Mouse (Mus musculus) embryonic facial prominence, embryonic 15.5 days (tissue): ENCODE measurements around the gene Cabcoco1. TPM values are rescaled to one million over a fixed set of nuclear protein-coding genes. Genes with fewer than 3 reads are reported as not detected.
A peak's percentile ranks its signal among the peaks of the same experiment; 100 is the strongest.

ENCODE experiments used
- ATAC-seq: fragments of 200-750 bp; cut with Nextera tagmentation; 2 replicates; pipeline ENCODE4 v1.8.0; 2017; ENCODE audit warnings: low read depth, moderate TSS enrichment; ENCODE audit not compliant: insufficient number of reproducible peaks, low FRiP score, low TSS enrichment
- H3K27ac ChIP-seq: fragments of 300-500 bp; sonication (generic); replicated peaks from 2 replicates; pipeline ENCODE4 v1.5.1; 2015; ENCODE audit warnings: mild to moderate bottlenecking, inconsistent platforms
- H3K27me3 ChIP-seq: fragments of 300-500 bp; sonication (generic); 2 replicates; pipeline ENCODE4 v1.6.1; 2015; ENCODE audit warnings: inconsistent platforms
- H3K36me3 ChIP-seq: fragments of 300-500 bp; sonication (generic); 2 replicates; pipeline ENCODE4 v1.6.1; 2015; ENCODE audit warnings: mild to moderate bottlenecking, inconsistent platforms
- H3K4me1 ChIP-seq: fragments of 300-500 bp; sonication (generic); 2 replicates; pipeline ENCODE4 v1.6.1; 2015; ENCODE audit warnings: inconsistent platforms
- H3K4me2 ChIP-seq: fragments of 300-500 bp; sonication (generic); replicated peaks from 2 replicates; pipeline ENCODE4 v1.6.1; 2015; ENCODE audit warnings: mild to moderate bottlenecking, inconsistent platforms
- H3K4me3 ChIP-seq: fragments of 300-500 bp; sonication (generic); replicated peaks from 2 replicates; pipeline ENCODE4 v1.5.1; 2015; ENCODE audit warnings: mild to moderate bottlenecking, inconsistent platforms
- H3K9ac ChIP-seq: fragments of 300-500 bp; sonication (generic); 2 replicates; pipeline ENCODE4 v1.6.1; 2015; ENCODE audit warnings: inconsistent platforms
- H3K9me3 ChIP-seq: fragments of 300-500 bp; sonication (generic); replicated peaks from 2 replicates; pipeline ENCODE4 v1.6.1; 2016; ENCODE audit warnings: inconsistent platforms
- WGBS: fragments of 180-500 bp; shearing (Covaris S2); methylation state at CpG from one replicate; pipeline ENCODE4 v1.1.7; 2015; 5-methylcytosine and 5-hydroxymethylcytosine counted together
- polyA plus RNA-seq: library from polyadenylated mRNA; unstranded; fragments of >200 nt; fragmentation: Nextera tagmentation; extraction: Ambion mirVana; gene quantifications from 2 replicates; pipeline ENCODE4 v1.2.1, GENCODE M21; 2015

Gene Cabcoco1
- polyA plus RNA-seq, 1 experiment from 2014 or later: 11.2 TPM

- 82% methylated on average over 6 of the region's 6 CpGs for WGBS
- ATAC-seq: no peak
Measured at GRCm38 (mm10) chr10:68431346-68431745, 110.3 kb downstream of the Cabcoco1 start.

GRCm38 (mm10) chr10:68430929-68431328, 110.8 kb downstream of the Cabcoco1 start:
- Histone ChIP-seq H3K4me3 (no peak overlapping the region), H3K27me3 (no peaks in the 10 kb centered on the region), H3K4me2 (no peak overlapping the region), H3K27ac (no peak overlapping the region), H3K9ac (no peak overlapping the region), H3K9me3 (no peaks in the 10 kb centered on the region), H3K36me3 (no peaks in the 10 kb centered on the region), H3K4me1 (peaks cover 16% of the 10 kb centered on the region; the same call in 1 of the 2 replicates)
- ATAC-seq: no peak
- WGBS: 87% methylated on average over 13 of the region's 13 CpGs

More at GRCm38 (mm10) chr10:68431346-68431745, 110.3 kb downstream of the Cabcoco1 start:
- Histone ChIP-seq H3K36me3 (no peaks in the 10 kb centered on the region), H3K9ac (no peak overlapping the region), H3K4me2 (no peak overlapping the region), H3K27me3 (no peaks in the 10 kb centered on the region), H3K27ac (no peak overlapping the region), H3K4me1 (peaks cover 16% of the 10 kb centered on the region; the same call in 1 of the 2 replicates), H3K4me3 (no peak overlapping the region), H3K9me3 (no peaks in the 10 kb centered on the region)

DNA sequence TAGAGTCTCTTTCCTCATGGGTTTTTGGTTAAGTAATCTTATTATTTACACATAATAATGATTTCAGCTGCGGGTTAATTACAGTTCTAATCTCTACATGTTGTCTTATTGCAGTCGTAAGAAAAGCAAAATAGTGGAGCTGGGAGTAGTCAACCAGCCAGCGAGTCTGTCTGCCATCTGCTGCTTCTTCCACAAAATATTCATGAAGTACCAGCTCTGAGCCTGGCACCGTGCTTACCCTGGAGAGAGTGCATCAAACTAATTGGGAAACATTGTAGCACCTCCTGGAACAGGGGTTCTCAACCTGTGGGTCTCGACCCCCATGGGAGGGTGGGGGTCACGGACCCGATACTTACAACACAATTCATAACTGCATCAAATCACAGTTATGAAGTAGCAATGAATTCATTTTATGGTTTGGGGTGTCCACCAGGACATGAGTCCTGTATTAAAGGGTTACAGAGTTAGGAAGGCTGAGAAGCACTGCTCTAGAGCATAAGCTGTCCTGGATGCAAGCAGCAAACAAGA, 121.2 kb downstream of the Cabcoco1 start:
- H3K4me3 ChIP-seq: no peak overlapping the region
- no peak overlapping the region for H3K9ac ChIP-seq
- H3K4me2 ChIP-seq: no peak overlapping the region
- no peaks in the 10 kb centered on the region for H3K9me3 ChIP-seq
- H3K27ac ChIP-seq: no peak overlapping the region
- H3K27me3 ChIP-seq: no peaks in the 10 kb centered on the region
- no peaks in the 10 kb centered on the region for H3K4me1 ChIP-seq
- ATAC-seq: no peak
- no peaks in the 10 kb centered on the region for H3K36me3 ChIP-seq
- 73% methylated on average over 7 of the region's 7 CpGs for WGBS

GRCm38 (mm10) chr10:68419893-68420292, 121.8 kb downstream of the Cabcoco1 start:
- H3K4me2 ChIP-seq: no peak overlapping the region
- H3K9ac ChIP-seq: no peak overlapping the region
- H3K4me3 ChIP-seq: no peak overlapping the region
- whole genome bisulfite sequencing: 65% methylated on average over 2 of the region's 2 CpGs
- no peaks in the 10 kb centered on the region for H3K9me3 ChIP-seq
- no peaks in the 10 kb centered on the region for H3K27me3 ChIP-seq
- no peak for ATAC-seq
- H3K27ac ChIP-seq: no peak overlapping the region
- H3K4me1 ChIP-seq: no peaks in the 10 kb centered on the region
- H3K36me3 ChIP-seq: no peaks in the 10 kb centered on the region

DNA sequence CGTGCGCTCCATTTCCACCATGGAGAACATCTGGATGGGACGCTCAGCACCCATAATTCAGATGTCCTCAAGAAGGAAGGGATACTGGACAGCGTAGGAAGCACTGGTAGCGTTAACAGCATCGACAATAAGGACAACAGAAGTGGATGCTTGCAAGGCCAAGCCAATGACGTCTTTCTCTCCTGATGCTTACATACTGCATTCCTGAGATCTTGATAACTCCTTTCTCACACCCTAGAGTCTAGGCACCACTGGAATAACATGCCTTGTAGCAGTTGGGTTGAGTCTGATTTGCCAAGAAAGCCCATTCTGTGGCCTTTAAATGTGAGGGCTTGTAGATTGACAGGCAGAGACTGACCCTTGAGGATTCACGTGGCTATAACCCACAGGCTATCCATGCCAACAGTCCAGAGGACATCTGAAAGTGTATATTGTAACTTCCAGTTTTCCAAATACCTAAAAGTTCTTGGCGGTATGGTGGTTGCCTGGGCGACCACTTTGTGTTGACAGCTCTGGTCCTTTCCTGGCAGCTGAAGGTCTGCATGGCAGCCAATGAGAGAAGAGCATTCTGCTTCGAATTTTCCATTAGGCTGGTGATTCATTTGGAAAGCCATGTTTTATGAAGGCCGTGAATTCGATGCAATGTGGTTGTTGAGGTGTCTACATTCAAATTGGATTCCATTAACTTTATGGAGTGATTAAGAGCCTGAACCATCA, 124.5 kb downstream of the Cabcoco1 start:
- H3K36me3 ChIP-seq: no peaks in the 10 kb centered on the region
- H3K9ac ChIP-seq: no peak overlapping the region
- no peak overlapping the region for H3K4me2 ChIP-seq
- H3K4me3 ChIP-seq: no peak overlapping the region
- 87% methylated on average over 13 of the region's 13 CpGs for WGBS
- H3K9me3 ChIP-seq: no peaks in the 10 kb centered on the region
- H3K27ac ChIP-seq: no peak overlapping the region
- H3K4me1 ChIP-seq: no peaks in the 10 kb centered on the region
- H3K27me3 ChIP-seq: no peaks in the 10 kb centered on the region
- no peak for ATAC-seq

DNA sequence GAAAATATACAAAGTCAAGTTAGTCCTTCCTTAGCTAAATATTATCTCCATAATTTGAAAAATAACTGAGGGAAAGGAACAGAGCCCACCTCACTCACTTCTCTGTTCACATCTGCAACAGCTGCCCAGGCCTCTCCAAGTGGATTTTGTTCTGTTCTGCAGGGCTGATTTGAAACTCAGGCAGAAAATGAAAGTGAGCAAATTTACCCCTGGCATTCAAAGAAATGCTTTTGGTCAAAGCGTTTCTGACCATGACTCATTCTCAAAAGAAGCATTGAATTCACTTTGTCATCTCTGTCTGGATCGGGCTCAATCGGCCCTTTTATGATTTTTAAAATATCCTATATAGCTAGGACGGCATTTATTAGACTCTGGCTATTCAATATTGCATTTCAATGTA, 135.8 kb downstream of the Cabcoco1 start:
- H3K4me3 ChIP-seq: no peak overlapping the region
- H3K4me2 ChIP-seq: no peak overlapping the region
- 64% methylated on average over 4 of the region's 4 CpGs for WGBS

DNA sequence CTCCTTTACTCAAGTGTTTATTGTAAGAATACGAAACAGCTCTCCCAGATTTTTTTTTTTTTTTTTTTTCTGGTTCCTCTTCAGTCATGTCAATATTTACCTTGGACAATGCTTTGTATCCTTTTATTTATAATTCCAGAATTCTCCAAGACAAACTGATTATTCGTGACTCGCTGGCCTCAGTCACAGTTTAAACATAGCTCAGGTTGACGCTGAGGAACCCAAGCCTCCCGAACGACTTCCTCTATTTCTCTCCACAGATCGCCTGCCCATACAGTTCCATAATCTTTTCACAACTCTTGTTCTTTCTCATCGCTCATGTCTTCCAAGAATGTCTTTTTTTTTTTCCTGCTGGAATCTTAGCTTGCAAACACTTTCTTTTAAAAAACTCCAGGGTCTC, 144.9 kb downstream of the Cabcoco1 start:
- Histone ChIP-seq H3K9ac (no peak overlapping the region), H3K27ac (no peak overlapping the region), H3K4me1 (peaks cover 3% of the 10 kb centered on the region; the same call in 1 of the 2 replicates), H3K9me3 (no peaks in the 10 kb centered on the region), H3K27me3 (no peaks in the 10 kb centered on the region), H3K4me3 (no peak overlapping the region), H3K36me3 (no peaks in the 10 kb centered on the region), H3K4me2 (no peak overlapping the region)
- no peak for ATAC-seq
- 69% methylated on average over 8 of the region's 8 CpGs for WGBS

More for the DNA sequence above, 135.8 kb downstream of the Cabcoco1 start:
- no peak for ATAC-seq
- no peaks in the 10 kb centered on the region for H3K36me3 ChIP-seq
- H3K9ac ChIP-seq: no peak overlapping the region
- 0 out of 2 replicates have a peak, but pooled peaks cover 5% of the 10 kb centered on the region for H3K4me1 ChIP-seq
- no peak overlapping the region for H3K27ac ChIP-seq
- H3K27me3 ChIP-seq: no peaks in the 10 kb centered on the region
- H3K9me3 ChIP-seq: no peaks in the 10 kb centered on the region

DNA sequence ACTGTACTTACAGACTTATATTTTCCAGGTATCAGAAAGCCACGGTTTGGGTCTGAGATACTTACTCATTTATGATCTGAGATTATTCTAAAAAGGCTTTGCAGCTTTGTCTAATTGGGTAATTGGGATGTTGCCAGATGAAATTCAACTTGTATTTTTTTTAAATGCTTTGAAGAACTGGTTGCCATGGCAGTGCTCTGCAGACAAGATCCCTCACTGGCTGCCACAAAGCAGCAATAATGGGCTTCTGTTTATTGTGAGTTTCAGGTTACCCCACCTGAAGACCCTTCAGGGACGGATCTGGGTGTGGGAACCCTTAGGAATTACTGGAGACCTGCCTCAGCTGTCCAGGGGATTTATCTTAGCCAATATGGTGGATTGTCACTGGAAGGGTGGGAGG, 145.6 kb downstream of the Cabcoco1 start:
- H3K4me3 ChIP-seq: no peak overlapping the region
- H3K36me3 ChIP-seq: no peaks in the 10 kb centered on the region
- WGBS: 18% methylated on average over 2 of the region's 2 CpGs
- H3K9me3 ChIP-seq: no peaks in the 10 kb centered on the region
- 0 out of 2 replicates have a peak overlapping the region, but pooled peaks have one; percentile 60 for H3K27ac ChIP-seq
- H3K4me2 ChIP-seq: no peak overlapping the region
- ATAC-seq: peak; percentile 54; the same call in 1 of the 2 replicates
- H3K4me1 ChIP-seq: peaks cover 3% of the 10 kb centered on the region; the same call in 1 of the 2 replicates
- H3K27me3 ChIP-seq: no peaks in the 10 kb centered on the region
- no peak overlapping the region for H3K9ac ChIP-seq

GRCm38 (mm10) chr10:68391640-68392039, 150.1 kb downstream of the Cabcoco1 start:
- no peak for ATAC-seq
- H3K27me3 ChIP-seq: no peaks in the 10 kb centered on the region
- H3K27ac ChIP-seq: no peak overlapping the region
- no peak overlapping the region for H3K4me3 ChIP-seq
- no peaks in the 10 kb centered on the region for H3K36me3 ChIP-seq
- H3K4me1 ChIP-seq: peaks cover 3% of the 10 kb centered on the region; the same call in 1 of the 2 replicates
- H3K9me3 ChIP-seq: no peaks in the 10 kb centered on the region
- H3K9ac ChIP-seq: no peak overlapping the region
- WGBS: 56% methylated on average over 4 of the region's 4 CpGs
- no peak overlapping the region for H3K4me2 ChIP-seq

GRCm38 (mm10) chr10:68388802-68389201, 152.9 kb downstream of the Cabcoco1 start:
- Histone ChIP-seq H3K9ac (no peak overlapping the region), H3K4me2 (no peak overlapping the region), H3K27ac (no peak overlapping the region), H3K36me3 (no peaks in the 10 kb centered on the region), H3K4me1 (no peaks in the 10 kb centered on the region), H3K27me3 (no peaks in the 10 kb centered on the region), H3K4me3 (no peak overlapping the region), H3K9me3 (no peaks in the 10 kb centered on the region)
- WGBS: 66% methylated on average over 4 of the region's 4 CpGs
- no peak for ATAC-seq

GRCm38 (mm10) chr10:68388138-68388537, 153.6 kb downstream of the Cabcoco1 start:
- no peaks in the 10 kb centered on the region for H3K9me3 ChIP-seq
- no peaks in the 10 kb centered on the region for H3K36me3 ChIP-seq
- H3K9ac ChIP-seq: no peak overlapping the region
- H3K4me1 ChIP-seq: no peaks in the 10 kb centered on the region
- H3K27ac ChIP-seq: no peak overlapping the region
- H3K4me3 ChIP-seq: no peak overlapping the region
- no peaks in the 10 kb centered on the region for H3K27me3 ChIP-seq
- WGBS: 77% methylated on average over 7 of the region's 7 CpGs
- no peak overlapping the region for H3K4me2 ChIP-seq
- no peak for ATAC-seq
